Mouse (Mus musculus) adrenal gland, postnatal 25 days (tissue): ENCODE measurements around the gene A730061H03Rik. TPM values are rescaled to one million over a fixed set of nuclear protein-coding genes. Genes with fewer than 3 reads are reported as not detected.

ENCODE experiments used
- DNase-seq: peaks from one replicate; pipeline ENCODE4 v3.0.0; 2021; ENCODE audit warnings: mixed read lengths
- total RNA-seq: library from RNA; stranded (reverse); gene quantifications from 2 replicates; pipeline ENCODE4 v1.2.3, GENCODE M21; 2021

The A730061H03Rik gene
- total RNA-seq, 1 experiment from 2014 or later, result 2.6 TPM

DNA sequence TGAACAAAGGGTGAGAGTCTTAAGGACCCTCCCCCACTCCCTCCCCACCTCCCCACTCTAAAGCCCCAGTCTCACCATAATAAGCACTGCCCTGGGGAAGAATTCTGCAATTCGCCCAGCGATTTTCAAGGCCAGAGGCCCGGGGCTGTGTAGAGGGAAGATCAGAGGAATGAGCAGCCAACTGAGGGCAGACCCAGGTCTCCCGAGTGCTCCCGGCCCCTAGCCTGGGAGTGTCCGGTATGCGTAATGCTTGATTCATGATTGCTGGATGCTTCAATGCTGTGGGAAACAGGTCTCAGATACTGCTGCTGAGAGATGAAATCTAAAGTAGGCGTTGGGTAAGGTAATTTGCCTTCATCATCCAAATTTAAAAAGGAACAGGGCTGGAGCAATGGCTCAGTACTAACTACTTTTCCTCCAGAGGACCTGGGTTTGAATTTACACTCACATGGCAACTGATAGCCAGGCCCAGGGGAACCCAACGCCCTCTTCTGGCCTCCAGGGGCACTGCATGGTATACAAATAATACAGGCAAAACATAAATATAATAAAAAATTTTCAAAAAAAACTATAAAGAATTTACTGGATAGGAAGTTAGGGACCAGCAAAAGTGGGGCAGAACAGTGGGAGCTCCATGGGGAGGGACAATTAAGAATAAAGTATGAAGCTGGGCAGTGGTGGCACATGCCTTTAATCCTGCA lies 21.9 kb upstream of the A730061H03Rik start:
- DNase-seq, result no peak

GRCm38 (mm10) chr14:55580731-55581130 lies 20.5 kb upstream of the A730061H03Rik start:
- no peak for DNase-seq

DNA sequence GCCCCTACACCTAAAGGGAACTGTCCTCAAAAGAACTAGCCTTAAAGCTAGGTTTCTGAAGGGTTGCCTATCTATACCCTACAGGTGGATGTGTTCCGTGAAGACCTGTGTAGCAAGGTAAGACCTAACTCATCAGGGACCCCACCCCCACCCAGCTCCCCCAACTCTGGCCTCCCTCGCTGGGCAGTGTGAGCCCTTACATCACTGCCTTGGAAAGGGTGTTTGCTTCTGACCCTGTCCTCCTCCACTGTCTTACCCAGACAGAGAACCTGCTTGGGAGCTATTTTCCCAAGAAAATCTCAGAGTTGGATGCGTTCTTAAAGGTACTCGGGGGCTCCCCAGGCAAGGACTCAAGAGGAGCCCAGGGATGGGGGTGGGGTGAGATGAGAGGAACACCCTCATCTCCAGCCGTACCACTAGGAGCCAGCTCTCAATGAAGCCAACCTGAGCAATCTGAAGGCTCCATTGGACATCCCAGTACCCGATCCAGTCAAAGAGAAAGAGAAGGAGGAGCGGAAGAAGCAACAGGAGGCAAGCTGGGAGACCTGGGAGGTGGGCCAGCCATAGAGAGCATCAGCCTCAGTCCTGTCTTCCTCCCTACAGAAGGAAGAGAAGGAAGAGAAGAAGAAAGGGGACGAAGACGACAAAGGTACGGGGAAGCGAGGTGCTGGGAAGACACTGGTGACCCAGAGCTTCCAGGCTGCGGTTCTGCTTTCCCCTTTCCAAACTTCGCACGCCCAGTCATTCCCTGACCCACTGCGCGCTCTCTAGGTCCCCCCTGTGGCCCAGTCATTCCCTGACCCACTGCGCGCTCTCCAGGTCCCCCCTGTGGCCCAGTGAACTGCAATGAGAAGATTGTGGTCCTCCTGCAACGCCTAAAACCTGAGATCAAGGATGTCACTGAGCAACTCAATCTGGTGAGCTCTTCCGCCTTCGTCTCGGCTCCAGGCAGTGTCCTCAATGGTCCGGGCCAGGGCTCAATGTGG lies 19.6 kb upstream of the A730061H03Rik start:
- DNase-seq, result no peak

- DNase-seq, result peak; percentile 80
These were observed 18.6 kb upstream of the A730061H03Rik start for GRCm38 (mm10) chr14:55578668-55579269.

- DNase-seq, result peak; percentile 83
These were observed 17.9 kb upstream of the A730061H03Rik start, which contains the start of gene Psme1 for GRCm38 (mm10) chr14:55577871-55578667. TSS of gene Psme1 (plus strand) at chr14:55578123.

DNA sequence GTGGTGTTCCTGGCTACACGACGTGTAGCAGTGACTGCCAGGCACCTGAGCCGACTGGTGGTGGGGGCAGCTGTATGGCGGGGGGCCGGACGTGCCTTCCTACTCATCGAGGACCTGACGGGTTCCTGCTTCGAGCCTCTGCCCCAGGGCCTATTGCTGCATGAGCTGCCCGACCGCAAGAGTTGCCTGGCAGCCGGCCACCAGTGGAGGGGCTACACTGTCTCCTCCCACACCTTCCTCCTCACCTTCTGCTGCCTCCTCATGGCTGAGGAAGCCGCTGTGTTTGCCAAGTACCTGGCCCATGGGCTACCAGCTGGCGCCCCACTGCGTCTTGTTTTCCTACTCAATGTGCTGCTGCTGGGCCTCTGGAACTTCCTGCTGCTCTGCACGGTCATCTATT lies 16.2 kb upstream of the A730061H03Rik start:
- DNase-seq, result no peak

GRCm38 (mm10) chr14:55575711-55576110 lies 15.5 kb upstream of the A730061H03Rik start:
- DNase-seq, result no peak

GRCm38 (mm10) chr14:55575302-55575701 lies 15.1 kb upstream of the A730061H03Rik start, which contains the start of gene Fitm1:
TSS of gene Fitm1 (plus strand) at chr14:55575617.
- DNase-seq, result no peak

DNA sequence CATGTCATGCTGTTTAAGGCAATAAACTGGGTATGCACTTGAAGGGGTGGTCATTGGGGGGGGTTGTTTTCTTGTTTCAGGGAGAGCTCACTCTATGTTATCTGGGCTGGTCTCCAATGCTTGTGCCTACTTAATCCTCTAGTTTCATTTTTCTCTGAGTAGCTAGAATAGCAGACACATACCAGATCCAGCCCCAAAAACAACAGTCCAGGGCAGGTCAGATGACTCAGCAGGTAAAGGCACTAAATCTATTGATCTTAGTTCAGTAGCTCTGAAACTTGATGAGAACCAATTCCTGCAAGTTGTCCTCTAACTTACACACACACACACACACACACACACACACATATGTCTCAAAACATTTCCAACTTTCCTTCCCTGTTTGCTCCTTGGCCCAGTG lies 11.6 kb upstream of the A730061H03Rik start:
- DNase-seq, result no peak

- no peak for DNase-seq
These were observed 10.4 kb upstream of the A730061H03Rik start for GRCm38 (mm10) chr14:55570588-55570987.

- DNase-seq, result no peak
These were observed 7.3 kb upstream of the A730061H03Rik start for GRCm38 (mm10) chr14:55567496-55567895.

DNA sequence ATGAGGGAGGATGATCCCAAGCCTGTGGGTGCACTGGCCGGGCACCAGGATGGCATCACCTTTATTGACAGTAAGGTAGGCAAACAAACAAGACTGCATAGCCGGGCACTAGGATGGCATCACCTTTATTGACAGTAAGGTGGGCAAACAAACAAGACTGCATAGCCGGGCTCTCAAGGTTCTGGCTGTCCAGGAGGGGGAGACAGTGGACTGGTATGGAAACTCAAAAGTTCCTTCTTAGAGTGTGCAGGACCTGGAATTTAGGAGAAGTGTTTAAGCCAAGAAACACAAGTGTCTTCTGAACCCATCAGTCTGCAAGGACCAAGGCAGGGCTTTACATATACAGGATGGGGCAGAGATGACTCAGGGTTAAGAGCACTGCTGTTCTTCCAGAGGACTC lies 5.5 kb upstream of the A730061H03Rik start:
- no peak for DNase-seq

- DNase-seq, result no peak
These were observed 3.0 kb upstream of the A730061H03Rik start for GRCm38 (mm10) chr14:55563249-55563648.

DNA sequence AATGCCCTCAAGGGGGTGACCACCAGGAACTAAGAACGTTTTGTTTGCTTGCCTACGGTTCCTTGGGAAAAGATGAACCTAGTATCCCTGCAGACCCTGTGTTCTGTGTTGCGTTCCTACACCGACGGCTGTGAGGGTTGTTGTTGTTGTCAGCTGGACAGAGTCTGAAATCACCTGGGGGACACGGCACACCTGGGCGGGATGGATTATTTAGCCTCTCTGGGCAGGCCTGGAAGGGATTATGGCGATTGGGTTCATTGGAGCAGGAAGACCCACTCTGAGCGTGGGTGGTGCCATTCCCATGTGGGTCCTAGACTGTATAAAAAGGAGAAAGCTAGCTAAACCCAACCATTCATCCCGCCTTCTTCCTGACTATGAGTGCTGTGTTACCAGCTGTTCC lies 1.7 kb upstream of the A730061H03Rik start:
- no peak for DNase-seq

DNA sequence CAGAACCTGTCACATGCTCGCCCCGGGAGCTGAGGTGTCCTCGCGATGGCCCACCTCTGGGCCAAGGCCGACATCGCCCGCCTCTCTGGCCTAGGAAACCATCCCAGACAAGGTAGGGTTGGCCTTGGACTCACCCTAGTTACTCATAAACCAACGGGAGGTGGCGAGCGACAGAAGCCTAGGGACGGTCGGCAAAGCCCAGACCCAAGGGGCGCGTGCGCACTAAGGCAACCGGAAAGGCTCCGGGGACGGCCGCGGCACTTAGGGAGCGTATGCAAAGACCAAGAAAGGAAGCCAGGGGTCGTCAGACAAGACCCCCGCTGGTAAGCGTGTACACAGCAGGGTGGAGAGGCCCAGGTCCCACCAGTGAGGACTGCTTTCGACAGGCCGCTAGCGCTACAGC lies 406 bp downstream of the A730061H03Rik start, which contains the start of gene Dcaf11:
TSS of gene Dcaf11 (plus strand) at position 208 of the 403 bp plus-strand sequence.
- DNase-seq, result peak; percentile 91

DNA sequence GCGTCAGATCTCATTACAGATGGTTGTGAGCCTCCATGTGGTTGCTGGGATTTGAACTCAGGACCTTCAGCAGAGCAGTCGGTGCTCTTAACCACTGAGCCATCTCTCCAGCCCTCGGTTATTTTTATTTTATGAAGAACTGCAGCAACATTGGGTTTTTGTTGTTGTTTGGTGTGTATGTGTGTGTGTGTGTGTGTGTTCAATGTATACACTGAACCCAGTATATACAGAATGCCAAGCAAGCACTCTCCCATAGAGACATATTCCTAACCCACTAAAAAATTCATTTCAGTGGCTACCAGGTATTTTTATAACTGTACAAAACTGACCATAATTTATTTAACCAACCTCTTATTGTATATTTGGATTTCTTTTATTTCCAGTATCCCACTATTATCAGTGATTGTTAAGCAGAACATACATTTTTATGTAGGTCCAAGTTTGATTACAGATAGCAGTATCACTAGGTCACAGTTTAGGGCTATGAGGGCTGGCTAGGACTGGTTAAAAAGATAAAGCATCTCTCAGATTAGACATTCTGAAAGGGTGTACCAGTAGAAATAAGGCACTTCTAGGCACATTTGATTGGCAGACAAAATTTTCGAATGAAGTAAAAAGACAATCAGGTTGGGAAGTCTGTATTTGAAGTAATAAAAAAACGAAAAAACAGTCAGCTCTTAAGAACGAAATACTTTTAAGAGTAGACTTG lies 1.3 kb downstream of the A730061H03Rik start:
- DNase-seq, result no peak

DNA sequence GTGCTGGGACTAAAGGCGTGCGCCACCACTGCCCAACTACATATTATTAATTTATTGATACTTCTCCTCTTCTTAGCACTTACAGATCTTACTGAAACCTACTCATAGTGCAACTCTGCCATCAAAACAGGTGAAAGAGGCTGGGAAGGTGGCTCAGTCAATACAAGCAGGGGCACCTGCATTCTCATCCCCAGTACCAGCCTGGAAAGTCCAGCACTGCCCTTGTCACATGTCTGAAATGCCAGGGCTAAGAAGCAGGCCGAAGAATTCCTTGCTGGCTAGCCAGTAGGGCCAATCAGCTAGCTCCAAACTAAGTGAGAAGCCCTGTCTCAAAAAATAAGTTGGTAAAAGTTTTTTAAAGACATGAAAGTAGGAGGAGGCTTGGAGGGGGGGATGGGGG lies 2.6 kb downstream of the A730061H03Rik start:
- DNase-seq, result no peak

- peak; percentile 77 for DNase-seq
These were observed 3.2 kb downstream of the A730061H03Rik start for GRCm38 (mm10) chr14:55557003-55557402.

DNA sequence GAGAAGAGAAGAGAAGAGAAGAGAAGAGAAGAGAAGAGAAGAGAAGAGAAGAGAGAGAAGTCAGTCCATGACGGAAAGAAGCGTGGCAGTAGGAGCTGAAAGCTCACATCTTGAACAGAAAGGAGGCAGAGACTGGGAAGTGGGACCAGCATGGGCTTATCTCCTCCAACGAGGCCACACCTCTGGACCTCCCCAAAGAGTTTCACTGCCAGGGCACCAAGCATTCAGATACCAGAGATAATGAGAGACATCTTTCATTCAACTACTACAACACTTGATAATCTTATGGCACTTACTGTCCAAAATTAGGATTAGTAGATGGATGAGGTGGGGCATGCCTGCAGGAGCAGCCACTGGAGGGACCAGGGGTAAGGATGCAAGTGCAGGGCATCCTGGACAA lies 4.4 kb downstream of the A730061H03Rik start:
- no peak for DNase-seq

GRCm38 (mm10) chr14:55554635-55555034 lies 5.6 kb downstream of the A730061H03Rik start:
- no peak for DNase-seq

GRCm38 (mm10) chr14:55551794-55552193 lies 8.4 kb downstream of the A730061H03Rik start:
- DNase-seq, result no peak
